Mouse (Mus musculus) embryonic facial prominence, embryonic 10.5 days (tissue): ENCODE measurements around the gene Sorbs1. TPM values are rescaled to one million over a fixed set of nuclear protein-coding genes. Genes with fewer than 3 reads are reported as not detected.

ENCODE experiments used
- DNase-seq: peaks from one replicate; pipeline ENCODE4 v3.0.0-alpha.2; 2017; ENCODE audit warnings: low spot score
- H3K27ac ChIP-seq: fragments of 300-500 bp; sonication (generic); replicated peaks from 2 replicates; pipeline ENCODE4 v1.5.1; 2016; ENCODE audit warnings: mild to moderate bottlenecking
- H3K27me3 ChIP-seq: fragments of 300-500 bp; sonication (generic); replicated peaks from 2 replicates; pipeline ENCODE4 v1.6.1; 2016; ENCODE audit warnings: low read depth, mild to moderate bottlenecking; ENCODE audit not compliant: poor library complexity, severe bottlenecking
- H3K36me3 ChIP-seq: fragments of 300-500 bp; sonication (generic); replicated peaks from 2 replicates; pipeline ENCODE4 v1.6.1; 2016; ENCODE audit warnings: mild to moderate bottlenecking, moderate library complexity
- H3K4me1 ChIP-seq: fragments of 300-500 bp; sonication (generic); 2 replicates; pipeline ENCODE4 v1.6.1; 2016
- H3K4me3 ChIP-seq: fragments of 300-500 bp; sonication (generic); 2 replicates; pipeline ENCODE4 v1.5.1; 2016; ENCODE audit warnings: mild to moderate bottlenecking, moderate library complexity
- H3K9me3 ChIP-seq: fragments of 300-500 bp; sonication (generic); 2 replicates; pipeline ENCODE4 v1.6.1; 2016; ENCODE audit warnings: mild to moderate bottlenecking
- WGBS: fragments of 180-500 bp; shearing (Covaris S2); methylation state at CpG from one replicate; pipeline ENCODE4 v1.1.7; 2016; 5-methylcytosine and 5-hydroxymethylcytosine counted together
- polyA plus RNA-seq: library from polyadenylated mRNA; unstranded; fragments of >200 nt; fragmentation: Nextera tagmentation; extraction: Ambion mirVana; gene quantifications from 2 replicates; pipeline ENCODE4 v1.2.1, GENCODE M21; 2016

The Sorbs1 gene
- polyA plus RNA-seq, 1 experiment from 2014 or later = 40.7 TPM

- H3K27me3 ChIP-seq = no peaks in the 10 kb centered on the region
- WGBS = 78% methylated on average over 10 of the region's 10 CpGs
- H3K9me3 ChIP-seq = no peaks in the 10 kb centered on the region
- H3K36me3 ChIP-seq = 0 out of 2 replicates have a peak, but pooled peaks cover 3% of the 10 kb centered on the region
- H3K4me1 ChIP-seq = peaks cover 13% of the 10 kb centered on the region
- no peak overlapping the region for H3K4me3 ChIP-seq
- peak overlapping the region; percentile 3; the same call in 1 of the 2 replicates for H3K27ac ChIP-seq
- DNase-seq = no peak
These were observed 118.8 kb downstream of the Sorbs1 start for GRCm38 (mm10) chr19:40394555-40395320.

- Histone ChIP-seq H3K4me3 (no peak overlapping the region), H3K27ac (no peak overlapping the region), H3K36me3 (0 out of 2 replicates have a peak, but pooled peaks cover 3% of the 10 kb centered on the region), H3K9me3 (no peaks in the 10 kb centered on the region), H3K27me3 (no peaks in the 10 kb centered on the region), H3K4me1 (peaks cover 13% of the 10 kb centered on the region)
- WGBS = 85% methylated on average over 5 of the region's 5 CpGs
- no peak for DNase-seq
These were observed 120.7 kb downstream of the Sorbs1 start for GRCm38 (mm10) chr19:40392795-40393392.

DNA sequence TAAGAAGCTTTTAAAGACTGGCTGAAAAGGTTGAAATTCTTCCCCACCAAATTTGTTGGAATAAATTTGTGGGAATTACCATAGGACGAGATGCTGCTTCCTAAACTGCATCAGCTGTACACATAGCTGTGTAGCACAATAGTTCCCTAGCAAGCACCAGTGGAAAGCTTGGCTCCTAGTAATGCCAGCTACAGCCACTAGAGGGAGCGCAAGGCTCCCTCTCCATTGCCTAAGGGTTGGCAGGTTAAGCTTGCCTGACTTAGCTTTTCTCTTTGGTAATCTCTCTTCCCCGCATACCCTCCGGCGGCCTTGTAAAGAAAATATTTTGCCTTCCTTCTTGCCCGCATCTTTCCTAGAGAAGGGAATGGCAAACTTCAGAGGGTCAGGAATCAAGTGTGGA is 122.1 kb downstream of the Sorbs1 start:
- Histone ChIP-seq H3K36me3 (0 out of 2 replicates have a peak, but pooled peaks cover 3% of the 10 kb centered on the region), H3K4me3 (no peak overlapping the region), H3K4me1 (peaks cover 13% of the 10 kb centered on the region), H3K27me3 (no peaks in the 10 kb centered on the region), H3K9me3 (no peaks in the 10 kb centered on the region), H3K27ac (no peak overlapping the region)
- 25% methylated on average over 6 of the region's 6 CpGs for WGBS
- peak; percentile 83 for DNase-seq

DNA sequence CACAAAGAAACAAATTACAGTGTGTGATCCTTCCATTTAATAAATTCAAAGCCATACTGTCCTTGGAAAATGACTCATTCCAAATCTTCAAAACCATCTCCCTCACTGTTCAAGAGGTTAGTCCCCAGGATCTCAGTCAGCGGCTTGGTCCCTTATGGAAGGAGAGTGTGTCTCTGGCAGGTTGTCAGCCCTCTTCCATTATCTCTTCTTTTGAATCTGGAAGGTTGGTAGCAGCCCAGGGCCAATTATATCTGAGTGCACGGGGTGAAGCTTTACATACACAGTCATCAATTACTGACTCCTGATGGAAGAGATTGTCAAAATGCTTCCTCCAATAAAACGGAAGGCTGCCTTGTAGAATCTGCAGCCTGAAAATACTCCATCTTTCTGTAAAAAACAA is 126.7 kb downstream of the Sorbs1 start:
- H3K4me1 ChIP-seq = no peaks in the 10 kb centered on the region
- DNase-seq = no peak
- no peaks in the 10 kb centered on the region for H3K27me3 ChIP-seq
- H3K9me3 ChIP-seq = no peaks in the 10 kb centered on the region
- H3K4me3 ChIP-seq = no peak overlapping the region
- 80% methylated on average over 3 of the region's 3 CpGs for WGBS
- no peaks in the 10 kb centered on the region for H3K36me3 ChIP-seq
- H3K27ac ChIP-seq = no peak overlapping the region

DNA sequence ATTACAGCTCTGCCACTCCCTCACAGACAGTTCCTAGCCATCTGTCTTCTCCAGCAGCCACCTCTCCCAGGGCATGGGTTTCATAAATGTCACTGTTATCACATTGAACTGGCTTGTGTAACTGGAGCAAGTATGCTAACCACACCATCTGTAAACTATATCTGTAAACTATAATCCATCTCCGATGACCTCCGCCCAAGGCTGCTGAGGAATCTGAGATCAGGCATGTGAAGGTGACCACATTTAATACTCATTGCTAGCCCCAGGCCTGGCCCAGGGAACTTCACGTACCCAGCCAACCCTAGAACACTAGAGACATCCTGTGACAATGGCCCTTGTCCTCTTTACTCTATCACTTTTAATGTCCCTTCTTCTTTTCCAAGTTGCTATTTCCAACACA is 128.2 kb downstream of the Sorbs1 start:
- WGBS = 95% methylated on average over 3 of the region's 3 CpGs
- Histone ChIP-seq H3K27ac (no peak overlapping the region), H3K36me3 (no peaks in the 10 kb centered on the region)

GRCm38 (mm10) chr19:40383931-40384330 is 129.6 kb downstream of the Sorbs1 start:
- peaks cover 6% of the 10 kb centered on the region; the same call in 1 of the 2 replicates for H3K4me1 ChIP-seq
- H3K27me3 ChIP-seq = no peaks in the 10 kb centered on the region
- H3K27ac ChIP-seq = no peak overlapping the region
- 45% methylated on average over 5 of the region's 5 CpGs for WGBS
- DNase-seq = no peak
- H3K36me3 ChIP-seq = no peaks in the 10 kb centered on the region
- no peak overlapping the region for H3K4me3 ChIP-seq
- no peaks in the 10 kb centered on the region for H3K9me3 ChIP-seq

More for the DNA sequence above, 128.2 kb downstream of the Sorbs1 start:
- no peak for DNase-seq
- peaks cover 4% of the 10 kb centered on the region; the same call in 1 of the 2 replicates for H3K4me1 ChIP-seq
- no peaks in the 10 kb centered on the region for H3K27me3 ChIP-seq
- no peak overlapping the region for H3K4me3 ChIP-seq
- no peaks in the 10 kb centered on the region for H3K9me3 ChIP-seq

DNA sequence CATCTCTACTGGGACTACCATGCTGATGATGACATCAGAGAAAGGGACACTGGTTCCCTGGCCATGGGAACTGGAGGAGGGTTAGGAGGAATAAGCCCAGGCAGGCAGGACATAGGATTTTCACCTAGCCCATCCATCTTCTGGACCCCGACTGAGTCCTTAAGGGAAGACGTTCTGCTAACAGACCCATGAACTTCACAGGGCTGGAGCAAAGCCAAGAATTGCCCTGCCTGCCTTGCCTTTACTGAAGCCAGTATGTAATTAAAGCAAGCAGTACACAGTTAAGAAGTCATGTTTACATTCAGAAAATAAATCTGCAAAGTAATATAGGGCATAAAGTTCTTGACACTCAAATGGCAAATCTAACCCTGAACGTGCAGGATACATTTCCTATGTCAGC is 132.9 kb downstream of the Sorbs1 start:
- H3K9me3 ChIP-seq = no peaks in the 10 kb centered on the region
- WGBS = 76% methylated on average over 3 of the region's 3 CpGs

GRCm38 (mm10) chr19:40380005-40380404 is 133.6 kb downstream of the Sorbs1 start:
- H3K4me3 ChIP-seq = no peak overlapping the region
- DNase-seq = no peak
- H3K9me3 ChIP-seq = no peaks in the 10 kb centered on the region
- 71% methylated on average over 6 of the region's 6 CpGs for WGBS
- H3K27ac ChIP-seq = no peak overlapping the region
- no peaks in the 10 kb centered on the region for H3K36me3 ChIP-seq
- peaks cover 14% of the 10 kb centered on the region for H3K4me1 ChIP-seq
- H3K27me3 ChIP-seq = no peaks in the 10 kb centered on the region

More for the DNA sequence above, 132.9 kb downstream of the Sorbs1 start:
- Histone ChIP-seq H3K27me3 (no peaks in the 10 kb centered on the region), H3K4me3 (no peak overlapping the region), H3K4me1 (peaks cover 14% of the 10 kb centered on the region), H3K27ac (no peak overlapping the region), H3K36me3 (no peaks in the 10 kb centered on the region)
- DNase-seq = no peak

DNA sequence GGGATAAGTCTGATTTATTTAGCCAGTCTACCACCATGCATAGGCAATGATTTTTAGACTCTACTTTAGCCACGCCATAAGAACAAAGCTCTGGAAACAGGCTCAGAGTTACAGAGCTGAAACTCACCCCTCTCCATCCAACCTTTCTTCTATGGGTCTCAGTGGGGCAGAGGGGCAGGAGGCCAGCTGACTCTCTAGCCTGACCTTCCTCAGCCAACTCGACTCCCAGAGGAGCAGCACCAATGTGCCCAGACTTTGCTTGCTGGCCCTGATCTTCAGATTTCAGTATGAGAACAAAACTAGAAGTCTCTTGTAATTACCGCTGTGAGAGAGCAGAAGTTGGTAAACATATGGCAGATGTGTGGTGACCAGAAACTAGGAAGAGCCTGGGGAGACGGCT is 134.5 kb downstream of the Sorbs1 start:
- H3K4me1 ChIP-seq = peaks cover 14% of the 10 kb centered on the region

GRCm38 (mm10) chr19:40377632-40378031 is 135.9 kb downstream of the Sorbs1 start:
- DNase-seq = no peak
- H3K36me3 ChIP-seq = no peaks in the 10 kb centered on the region
- H3K9me3 ChIP-seq = no peaks in the 10 kb centered on the region
- WGBS = 90% methylated on average over 14 of the region's 14 CpGs
- peaks cover 14% of the 10 kb centered on the region for H3K4me1 ChIP-seq
- no peak overlapping the region for H3K4me3 ChIP-seq
- H3K27me3 ChIP-seq = no peaks in the 10 kb centered on the region
- no peak overlapping the region for H3K27ac ChIP-seq

More for the DNA sequence above, 134.5 kb downstream of the Sorbs1 start:
- no peaks in the 10 kb centered on the region for H3K9me3 ChIP-seq
- no peaks in the 10 kb centered on the region for H3K36me3 ChIP-seq
- no peaks in the 10 kb centered on the region for H3K27me3 ChIP-seq
- H3K27ac ChIP-seq = no peak overlapping the region
- WGBS = 87% methylated on average over 4 of the region's 4 CpGs
- no peak for DNase-seq
- no peak overlapping the region for H3K4me3 ChIP-seq

GRCm38 (mm10) chr19:40376566-40377281 is 136.9 kb downstream of the Sorbs1 start:
- 76% methylated on average over 21 of the region's 21 CpGs for WGBS
- DNase-seq = no peak
- no peak overlapping the region for H3K4me3 ChIP-seq
- no peaks in the 10 kb centered on the region for H3K36me3 ChIP-seq
- H3K27me3 ChIP-seq = no peaks in the 10 kb centered on the region
- peak overlapping the region; percentile 24; the same call in 1 of the 2 replicates for H3K27ac ChIP-seq
- H3K4me1 ChIP-seq = peaks cover 14% of the 10 kb centered on the region
- H3K9me3 ChIP-seq = no peaks in the 10 kb centered on the region

DNA sequence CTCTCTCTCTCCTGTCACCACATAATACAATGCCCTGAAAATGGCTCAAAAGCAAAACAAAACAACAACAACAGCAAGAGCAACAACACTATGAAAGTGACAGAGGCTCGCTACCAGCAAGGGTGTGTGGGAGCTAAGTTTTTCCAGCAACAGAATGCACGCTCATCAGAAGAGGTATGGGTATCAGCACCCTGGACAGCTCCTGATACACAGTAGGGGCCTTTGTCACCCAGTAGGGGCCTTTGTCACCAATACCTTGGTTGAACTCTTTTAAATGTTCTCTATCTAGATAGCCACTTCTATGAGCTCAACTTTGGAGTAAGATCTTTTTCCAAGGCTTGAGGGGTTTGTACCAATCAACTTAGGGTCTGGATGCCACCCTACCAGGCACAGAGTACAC is 138.9 kb downstream of the Sorbs1 start:
- Histone ChIP-seq H3K4me1 (peaks cover 8% of the 10 kb centered on the region), H3K27me3 (no peaks in the 10 kb centered on the region), H3K36me3 (no peaks in the 10 kb centered on the region), H3K27ac (no peak overlapping the region), H3K4me3 (no peak overlapping the region), H3K9me3 (no peaks in the 10 kb centered on the region)
- 82% methylated on average over 2 of the region's 2 CpGs for WGBS
- DNase-seq = no peak
